Mouse (Mus musculus) CH12.LX (cell line): Measurements from ENCODE around the gene Srebf2. TPM values are rescaled to one million over a fixed set of nuclear protein-coding genes. Genes with fewer than 3 reads are reported as not detected.

ENCODE experiments used
- DNase-seq: peaks from one replicate; pipeline ENCODE4 v3.0.0-alpha.2; 2013; ENCODE audit errors: extremely low read depth
- H3K27ac ChIP-seq: 2 replicates; pipeline ENCODE4 v1.5.1; 2012; ENCODE audit warnings: low read depth, mild to moderate bottlenecking, control low read depth, moderate library complexity; ENCODE audit not compliant: insufficient read depth
- H3K27me3 ChIP-seq: replicated peaks from 2 replicates; pipeline ENCODE3; 2012; ENCODE audit warnings: inconsistent platforms
- H3K36me3 ChIP-seq, 2 experiments: replicated peaks in 1 of 2; 2 replicates each; pipeline versions ENCODE3 to v1.6.1; 2012; ENCODE audit warnings: inconsistent platforms in 1 of 2, low read length in 1 of 2, mild to moderate bottlenecking in 1 of 2, mixed read lengths in 1 of 2, moderate library complexity in 1 of 2; ENCODE audit not compliant: control insufficient read depth in 1 of 2, insufficient read depth in 1 of 2
- H3K4me1 ChIP-seq, 2 experiments: 2 replicates each; pipeline ENCODE4 v1.6.1; 2012; ENCODE audit warnings: inconsistent platforms in 1 of 2, moderate library complexity in 1 of 2; ENCODE audit not compliant: insufficient read depth in 2 of 2, control insufficient read depth in 1 of 2
- H3K4me2 ChIP-seq: 2 replicates; pipeline ENCODE4 v1.6.1; 2012; ENCODE audit warnings: low read depth, mild to moderate bottlenecking, control low read depth; ENCODE audit not compliant: poor library complexity, insufficient read depth, severe bottlenecking
- H3K4me3 ChIP-seq, 3 experiments: fragments of 150-350 bp in 1 of 3; sonication (generic) in 1 of 3; replicated peaks in 1 of 3; 2 replicates each; pipeline versions ENCODE3 to v1.5.1; 2011 to 2012; ENCODE audit warnings: low read depth in 2 of 3, low read length in 2 of 3, mild to moderate bottlenecking in 2 of 3, moderate library complexity in 2 of 3, control low read depth in 1 of 3, improper control_type of control experiment in 1 of 3, inconsistent platforms in 1 of 3, mixed read lengths in 1 of 3; ENCODE audit not compliant: poor library complexity in 1 of 3
- H3K79me2 ChIP-seq: replicated peaks from 2 replicates; pipeline ENCODE4 v1.6.1; 2012; ENCODE audit warnings: mild to moderate bottlenecking, moderate library complexity; ENCODE audit not compliant: control insufficient read depth, poor library complexity, insufficient read depth, severe bottlenecking; ENCODE audit errors: extremely low read depth
- H3K9ac ChIP-seq: 2 replicates; pipeline ENCODE4 v1.6.1; 2012; ENCODE audit warnings: low read depth, mild to moderate bottlenecking, control low read depth, moderate library complexity; ENCODE audit not compliant: insufficient read depth
- H3K9me3 ChIP-seq: replicated peaks from 2 replicates; pipeline ENCODE3; 2012; ENCODE audit warnings: low read length, inconsistent platforms, mixed read lengths
- BHLHE40 ChIP-seq: IDR thresholded peaks from 2 replicates; pipeline ENCODE4 v1.6.1; 2011; ENCODE audit warnings: mild to moderate bottlenecking, low read depth, low read length, improper control_type of control experiment
- CHD1 ChIP-seq: IDR thresholded peaks from 2 replicates; pipeline ENCODE4 v1.6.1; 2012; ENCODE audit warnings: low read depth, low read length, improper control_type of control experiment, inconsistent platforms
- CHD2 ChIP-seq: IDR thresholded peaks from 2 replicates; pipeline ENCODE4 v1.6.1; 2011; ENCODE audit warnings: low read length, improper control_type of control experiment
- CTCF ChIP-seq, 2 experiments: IDR thresholded peaks in 1 of 2; conservative IDR thresholded peaks in 1 of 2; 2 replicates each; pipeline ENCODE4 v1.5.1; 2011 to 2012; ENCODE audit warnings: low read depth in 2 of 2, low read length in 2 of 2, improper control_type of control experiment in 1 of 2, inconsistent platforms in 1 of 2, mild to moderate bottlenecking in 1 of 2, moderate library complexity in 1 of 2
- E2F4 ChIP-seq: IDR thresholded peaks from 2 replicates; pipeline ENCODE4 v1.6.1; 2011; ENCODE audit warnings: low read depth, low read length, improper control_type of control experiment; ENCODE audit not compliant: insufficient replicate concordance
- ELF1 ChIP-seq: IDR thresholded peaks from 2 replicates; pipeline ENCODE4 v1.6.1; 2014; ENCODE audit warnings: low read depth, mild to moderate bottlenecking, inconsistent platforms, low read length, improper control_type of control experiment
- EP300 ChIP-seq: IDR thresholded peaks from 2 replicates; pipeline ENCODE4 v1.6.1; 2011; ENCODE audit warnings: low read length, improper control_type of control experiment
- ETS1 ChIP-seq: conservative IDR thresholded peaks from 2 replicates; pipeline ENCODE4 v1.6.1; 2012; ENCODE audit warnings: low read depth, mild to moderate bottlenecking, inconsistent platforms, low read length, improper control_type of control experiment, moderate library complexity
- GABPA ChIP-seq: IDR thresholded peaks from 2 replicates; pipeline ENCODE4 v1.6.1; 2012; ENCODE audit warnings: low read depth, low read length, improper control_type of control experiment, inconsistent platforms; ENCODE audit not compliant: insufficient replicate concordance
- HCFC1 ChIP-seq: IDR thresholded peaks from 2 replicates; pipeline ENCODE4 v1.6.1; 2012; ENCODE audit warnings: low read depth, mild to moderate bottlenecking, inconsistent platforms, low read length, improper control_type of control experiment
- IRF4 ChIP-seq: IDR thresholded peaks from 2 replicates; pipeline ENCODE4 v1.6.1; 2014; ENCODE audit warnings: low read depth, mild to moderate bottlenecking, inconsistent platforms, low read length, improper control_type of control experiment
- JUN ChIP-seq: IDR thresholded peaks from 2 replicates; pipeline ENCODE4 v1.6.1; 2011; ENCODE audit warnings: low read depth, mild to moderate bottlenecking, low read length, improper control_type of control experiment, moderate library complexity; ENCODE audit not compliant: insufficient read depth
- JUND ChIP-seq: conservative IDR thresholded peaks from 2 replicates; pipeline ENCODE4 v1.6.1; 2011; ENCODE audit warnings: low read depth, low read length, improper control_type of control experiment
- KAT2A ChIP-seq: IDR thresholded peaks from 2 replicates; pipeline ENCODE4 v1.6.1; 2012; ENCODE audit warnings: low read length, improper control_type of control experiment, inconsistent platforms; ENCODE audit not compliant: insufficient replicate concordance
- MAFK ChIP-seq: IDR thresholded peaks from 2 replicates; pipeline ENCODE4 v1.6.1; 2011; ENCODE audit warnings: low read length, improper control_type of control experiment; ENCODE audit not compliant: insufficient replicate concordance
- MAX ChIP-seq: IDR thresholded peaks from 2 replicates; pipeline ENCODE4 v1.6.1; 2011; ENCODE audit warnings: low read length, improper control_type of control experiment
- MAZ ChIP-seq: IDR thresholded peaks from 2 replicates; pipeline ENCODE4 v1.6.1; 2012; ENCODE audit warnings: low read depth, mild to moderate bottlenecking, inconsistent platforms, low read length, improper control_type of control experiment, moderate library complexity
- MEF2A ChIP-seq: IDR thresholded peaks from 2 replicates; pipeline ENCODE4 v1.6.1; 2014; ENCODE audit warnings: low read depth, mild to moderate bottlenecking, inconsistent platforms, low read length, improper control_type of control experiment, borderline replicate concordance
- MXI1 ChIP-seq: IDR thresholded peaks from 2 replicates; pipeline ENCODE4 v1.6.1; 2011; ENCODE audit warnings: mild to moderate bottlenecking, low read depth, low read length, improper control_type of control experiment
- MYC ChIP-seq: IDR thresholded peaks from 2 replicates; pipeline ENCODE4 v1.6.1; 2011; ENCODE audit warnings: low read depth, mild to moderate bottlenecking, improper control_type of control experiment, low read length
- NELFE ChIP-seq: IDR thresholded peaks from 2 replicates; pipeline ENCODE4 v1.6.1; 2011; ENCODE audit warnings: low read depth, low read length, improper control_type of control experiment
- NRF1 ChIP-seq: IDR thresholded peaks from 2 replicates; pipeline ENCODE4 v1.6.1; 2014; ENCODE audit warnings: low read depth, mild to moderate bottlenecking, inconsistent platforms, low read length, improper control_type of control experiment, moderate library complexity
- PAX5 ChIP-seq: IDR thresholded peaks from 2 replicates; pipeline ENCODE4 v1.6.1; 2012; ENCODE audit warnings: low read length, inconsistent platforms, mixed read lengths
- POLR2A ChIP-seq: IDR thresholded peaks from 2 replicates; pipeline ENCODE4 v1.6.1; 2011; ENCODE audit warnings: low read depth, mild to moderate bottlenecking, improper control_type of control experiment, low read length
- POLR2AphosphoS2 ChIP-seq: IDR thresholded peaks from 2 replicates; pipeline ENCODE4 v1.6.1; 2011; ENCODE audit warnings: low read depth, low read length, improper control_type of control experiment
- RAD21 ChIP-seq: IDR thresholded peaks from 2 replicates; pipeline ENCODE4 v1.6.1; 2011; ENCODE audit warnings: low read depth, mild to moderate bottlenecking, low read length, improper control_type of control experiment, moderate library complexity
- SIN3A ChIP-seq: IDR thresholded peaks from 2 replicates; pipeline ENCODE4 v1.6.1; 2012; ENCODE audit warnings: low read length, improper control_type of control experiment, inconsistent platforms
- SMC3 ChIP-seq: IDR thresholded peaks from 2 replicates; pipeline ENCODE4 v1.6.1; 2011; ENCODE audit warnings: low read depth, low read length, improper control_type of control experiment
- TBP ChIP-seq: conservative IDR thresholded peaks from 2 replicates; pipeline ENCODE4 v1.6.1; 2011; ENCODE audit warnings: low read depth, low read length, improper control_type of control experiment
- TCF12 ChIP-seq: IDR thresholded peaks from 2 replicates; pipeline ENCODE4 v1.6.1; 2014; ENCODE audit warnings: low read depth, mild to moderate bottlenecking, inconsistent platforms, low read length, improper control_type of control experiment
- UBTF ChIP-seq: IDR thresholded peaks from 2 replicates; pipeline ENCODE4 v1.6.1; 2012; ENCODE audit warnings: low read depth, mild to moderate bottlenecking, inconsistent platforms, low read length, improper control_type of control experiment, moderate library complexity
- USF1 ChIP-seq: IDR thresholded peaks from 2 replicates; pipeline ENCODE4 v1.6.1; 2014; ENCODE audit warnings: low read depth, mild to moderate bottlenecking, inconsistent platforms, low read length, improper control_type of control experiment
- USF2 ChIP-seq: conservative IDR thresholded peaks from 2 replicates; pipeline ENCODE4 v1.6.1; 2011; ENCODE audit warnings: low read depth, low read length, improper control_type of control experiment
- ZC3H11A ChIP-seq: IDR thresholded peaks from 2 replicates; pipeline ENCODE4 v1.6.1; 2012; ENCODE audit warnings: low read depth, mild to moderate bottlenecking, inconsistent platforms, low read length, improper control_type of control experiment
- ZKSCAN1 ChIP-seq: IDR thresholded peaks from 2 replicates; pipeline ENCODE4 v1.6.1; 2012; ENCODE audit warnings: low read depth, inconsistent platforms, low read length, improper control_type of control experiment, borderline replicate concordance
- ZMIZ1 ChIP-seq: IDR thresholded peaks from 2 replicates; pipeline ENCODE4 v1.6.1; 2012; ENCODE audit warnings: low read depth, mild to moderate bottlenecking, inconsistent platforms, low read length, improper control_type of control experiment
- ZNF384 ChIP-seq: IDR thresholded peaks from 2 replicates; pipeline ENCODE4 v1.6.1; 2012; ENCODE audit warnings: low read depth, low read length, improper control_type of control experiment, inconsistent platforms
- dilution Hi-C: fragments of 300-500 bp; cut with MboI; formaldehyde crosslinking; loops from 2 replicates; pipeline ENCODE4 v1.14.3; 2020; ENCODE audit warnings: low sequenced_read_pairs; ENCODE audit not compliant: extremely low pct_unique_long_range_greater_than_20kb, extremely low pct_ligation_motif_present
- in situ Hi-C: fragments of 300-500 bp; cut with MboI; formaldehyde crosslinking; loops from 3 replicates; pipeline ENCODE4 v1.14.3; 2019; ENCODE audit warnings: low sequenced_read_pairs, low pct_ligation_motif_present, low pct_unique_long_range_greater_than_20kb, mixed read lengths
- polyA plus RNA-seq: library from polyadenylated mRNA; unstranded; fragments of >175 nt; gene quantifications from 2 replicates; pipeline ENCODE4 v1.2.1, GENCODE M21; 2012; ENCODE audit warnings: low read depth; ENCODE audit not compliant: insufficient read length
- total RNA-seq, 2 experiments: library from RNA; depleted of rRNA; stranded (reverse); fragments of 300-350 nt in 1 of 2; fragments of >200 nt in 1 of 2; gene quantifications; 2 replicates each; pipeline ENCODE4 v1.2.3; 2012 to 2014

The Srebf2 gene
- 130 and 159 TPM in 2 replicates for total RNA-seq (2012; rRNA removed)
- 77.6 and 94.3 TPM in 2 replicates for total RNA-seq (2014; rRNA removed)
- polyA plus RNA-seq, result 214 and 253 TPM in 2 replicates

- no peaks in the 10 kb centered on the region for H3K27me3 ChIP-seq
- H3K79me2 ChIP-seq, result peaks cover 45% of the 10 kb centered on the region
- peak within 1 kb of the TSS; percentile 87; the same call in 1 of the 2 replicates for H3K4me2 ChIP-seq
- peaks cover 0 to 26% of the 10 kb centered on the region in 2 experiments for H3K36me3 ChIP-seq
- dilution Hi-C loops, result no loop called here
- H3K4me1 ChIP-seq, result peaks cover 7 to 55% of the 10 kb centered on the region in 2 experiments
- DNase-seq, result peak; percentile 99
- H3K27ac ChIP-seq, result peak within 1 kb of the TSS; percentile 88
- H3K9ac ChIP-seq, result peak within 1 kb of the TSS; percentile 92
- H3K9me3 ChIP-seq, result no peaks in the 10 kb centered on the region
- H3K4me3 ChIP-seq, result peak within 1 kb of the TSS; percentile 80 to 92 (median 92)
- in situ Hi-C loops, result loop anchor here (10.0 kb wide), 1 partner anchor 68 kb away; the partner anchor contains the start of gene Shisa8
- TF ChIP-seq KAT2A (no peak), JUN (peak; percentile 82), ZC3H11A (no peak), ELF1 (peak; percentile 75), SIN3A (peak; percentile 91), IRF4 (0 out of 2 replicates have a peak, but pooled peaks have one; percentile 54), ETS1 (peak; percentile 52), CTCF (conservative IDR thresholded peaks at IDR 0.05 in 1 of 2, IDR thresholded peaks at IDR 0.05 in 1 of 2; ENCODE audit: low read depth in 2 of 2, low read length in 2 of 2) (no peak), USF2 (no peak), TCF12 (peak; percentile 99), JUND (peak; percentile 76), MEF2A (peak; percentile 72), SMC3 (0 out of 2 replicates have a peak, but pooled peaks have one; percentile 1), MXI1 (no peak; the same call in 1 of the 2 replicates), MYC (peak; percentile 64; the same call in 1 of the 2 replicates), ZNF384 (no peak), E2F4 (no peak), MAX (no peak; the same call in 1 of the 2 replicates), ZKSCAN1 (no peak), EP300 (no peak), GABPA (no peak), POLR2AphosphoS2 (peak; percentile 61; the same call in 1 of the 2 replicates), MAZ (peak; percentile 65), NRF1 (peak; percentile 49; the same call in 1 of the 2 replicates), UBTF (peak; percentile 34; the same call in 1 of the 2 replicates), CHD2 (peak; percentile 75), RAD21 (no peak), HCFC1 (no peak; the same call in none of the 2 replicates), ZMIZ1 (peak; percentile 60; the same call in 1 of the 2 replicates), POLR2A (peak; percentile 86), PAX5 (no peak), USF1 (no peak), NELFE (peak; percentile 86), BHLHE40 (0 out of 2 replicates have a peak, but pooled peaks have one; percentile 8), CHD1 (no peak), MAFK (no peak), TBP (peak; percentile 68)
Measured at GRCm38 (mm10) chr15:82146770-82147610, at the start of gene Srebf2. TSS of gene Srebf2 (plus strand) at chr15:82147181.
